Mouse (Mus musculus): ENCODE results near the gene Edem1.

Gene Edem1

DNA sequence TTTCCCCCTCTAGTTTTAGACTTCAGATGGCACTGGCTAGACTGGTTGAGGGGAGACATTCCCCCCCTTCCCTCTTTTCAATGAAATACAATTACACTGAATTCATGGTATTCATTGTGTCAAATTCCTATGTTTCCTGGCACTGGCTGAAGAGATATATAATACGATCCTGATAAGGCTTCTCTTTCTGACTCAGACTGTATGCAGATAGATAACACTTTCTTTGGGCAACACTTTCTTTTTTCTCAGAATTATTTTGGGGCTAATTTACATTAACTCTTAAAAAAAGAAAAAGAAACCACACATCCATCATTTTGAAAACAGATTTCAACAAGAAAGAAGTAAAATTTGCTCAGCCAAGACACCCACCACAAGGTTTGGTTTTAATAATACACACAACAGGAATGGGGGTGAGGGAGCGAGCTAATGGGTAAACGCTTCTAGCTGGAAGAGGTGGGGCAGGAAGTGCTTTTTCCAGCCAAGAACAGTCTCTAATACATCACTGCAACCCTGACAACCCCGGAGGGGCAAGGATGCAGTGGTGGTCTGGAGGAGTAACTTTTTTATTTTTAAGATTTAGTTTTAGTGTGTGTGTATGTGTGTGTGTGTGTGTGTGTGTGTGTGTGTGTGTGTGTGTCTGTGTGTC is 52.0 kb downstream of the Edem1 start:
- no peak for DNase-seq

DNA sequence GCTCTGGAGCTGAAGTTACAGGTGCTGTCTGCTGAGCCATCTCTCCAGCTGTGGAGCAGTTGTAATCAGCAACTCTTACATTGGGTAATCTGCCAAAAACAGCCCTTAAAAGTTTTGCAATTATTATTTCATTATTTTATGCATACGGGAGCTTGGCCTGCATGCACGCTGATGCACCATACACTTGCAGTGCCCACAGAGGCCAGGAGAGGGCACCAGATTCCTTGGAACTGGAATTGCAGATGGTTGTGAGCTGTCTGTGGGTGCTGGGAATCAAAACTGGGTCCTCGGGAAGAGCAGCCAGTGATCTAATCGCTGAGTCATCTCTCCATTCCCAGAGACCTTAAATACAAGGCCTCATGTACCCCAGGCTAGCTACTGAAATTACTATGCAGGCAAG is 52.6 kb downstream of the Edem1 start:
- peak in 1 of 2 experiments; percentile 9 for DNase-seq

DNA sequence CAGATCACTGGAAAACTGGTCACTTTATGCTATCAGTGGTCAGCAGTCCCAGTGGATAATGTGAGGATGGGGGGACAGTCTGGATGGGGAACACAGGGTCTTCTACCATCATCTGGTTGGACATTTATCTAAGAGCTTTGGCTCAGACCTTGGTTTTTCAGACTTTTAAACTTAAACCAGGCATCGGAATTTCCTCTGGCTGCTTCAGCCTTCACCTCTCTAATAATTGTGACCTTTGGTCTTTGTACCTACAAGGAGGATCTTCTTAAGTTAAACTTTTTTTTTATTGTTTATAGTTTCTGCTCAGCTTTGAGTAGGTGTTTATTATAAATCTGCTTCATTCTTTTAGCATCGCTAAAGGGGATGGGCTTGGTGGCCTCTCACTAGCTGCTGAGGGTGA is 55.4 kb downstream of the Edem1 start:
- peak in 1 of 2 experiments; percentile 44 for DNase-seq

DNA sequence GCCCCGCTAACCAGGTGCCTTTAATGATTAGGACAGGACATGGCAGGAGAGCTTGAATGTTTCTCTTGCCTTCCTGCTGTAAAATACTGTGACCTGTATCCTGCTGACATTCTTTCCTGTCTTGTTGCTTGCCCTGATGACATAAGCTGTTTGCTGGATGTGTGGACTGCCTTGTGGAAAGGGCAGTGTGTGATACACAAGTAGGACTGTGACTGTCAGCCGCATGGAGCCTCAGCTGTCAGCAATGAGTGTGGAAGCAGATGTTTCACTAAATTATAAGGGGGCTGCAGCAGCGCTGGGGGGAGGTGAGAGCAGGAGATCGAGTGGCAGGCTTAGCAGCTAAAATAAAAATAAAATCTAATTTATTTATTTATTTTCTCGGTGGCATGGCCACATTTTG is 56.2 kb downstream of the Edem1 start:
- peak in 1 of 2 experiments; percentile 21 for DNase-seq

DNA sequence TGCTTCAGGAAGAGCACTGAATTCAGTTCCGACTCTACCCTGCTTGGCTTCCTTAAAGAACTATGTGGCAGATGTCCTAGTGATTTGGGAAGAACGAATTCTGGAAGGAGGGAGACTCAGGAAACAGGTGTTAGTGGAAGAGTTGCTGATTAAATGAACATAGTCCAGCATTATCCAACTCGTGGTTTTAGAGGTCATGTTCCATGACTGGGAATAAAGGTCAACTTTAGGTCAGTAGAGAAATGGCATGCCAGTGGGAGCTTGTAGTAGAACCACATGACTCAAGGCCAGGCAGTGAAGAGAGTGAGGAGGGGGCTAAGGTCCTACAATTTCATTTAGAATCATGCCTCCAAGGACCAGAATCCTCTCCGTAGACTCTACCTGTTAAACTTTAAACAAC is 57.9 kb downstream of the Edem1 start:
- peak in 1 of 2 experiments; percentile 35 for DNase-seq

DNA sequence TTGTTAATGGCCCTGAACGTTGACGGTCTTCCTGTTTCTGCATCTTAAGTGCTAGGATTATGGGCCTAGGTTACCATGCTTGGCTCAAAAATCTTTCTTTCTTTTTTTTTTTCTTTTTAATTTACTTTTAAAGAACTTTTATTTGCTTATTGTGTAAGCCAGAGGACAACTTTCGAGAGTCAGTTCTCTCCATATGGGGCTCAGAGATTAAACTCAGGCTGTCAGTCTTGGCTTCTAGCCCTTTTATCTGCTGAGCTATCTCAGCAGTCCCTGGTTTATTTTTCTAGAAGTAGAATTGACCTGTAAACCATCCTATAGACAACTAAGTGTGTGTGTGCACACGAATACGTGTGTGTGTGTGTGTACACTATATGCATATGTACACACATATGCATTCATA is 64.1 kb downstream of the Edem1 start:
- DNase-seq: no peak

DNA sequence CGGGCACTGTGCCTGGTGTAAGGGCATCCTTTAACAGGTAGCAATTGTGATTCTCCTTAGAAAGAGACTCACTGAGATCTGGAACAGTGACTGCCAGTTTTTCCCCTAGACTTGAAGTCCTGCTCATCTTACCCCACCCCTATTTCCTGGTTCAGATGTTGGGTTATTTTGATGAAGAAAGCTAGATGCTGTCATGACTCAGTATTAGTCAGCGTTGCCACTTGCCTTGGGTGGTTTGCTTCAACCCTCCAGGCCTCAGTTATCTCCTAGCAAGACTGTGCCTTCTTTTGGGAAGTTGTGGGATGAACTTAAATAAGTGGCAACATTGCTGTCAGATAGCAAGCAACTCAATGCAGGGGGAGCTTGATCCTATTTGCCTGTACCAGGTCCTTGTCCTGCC is 66.7 kb downstream of the Edem1 start:
- DNase-seq: no peak

DNA sequence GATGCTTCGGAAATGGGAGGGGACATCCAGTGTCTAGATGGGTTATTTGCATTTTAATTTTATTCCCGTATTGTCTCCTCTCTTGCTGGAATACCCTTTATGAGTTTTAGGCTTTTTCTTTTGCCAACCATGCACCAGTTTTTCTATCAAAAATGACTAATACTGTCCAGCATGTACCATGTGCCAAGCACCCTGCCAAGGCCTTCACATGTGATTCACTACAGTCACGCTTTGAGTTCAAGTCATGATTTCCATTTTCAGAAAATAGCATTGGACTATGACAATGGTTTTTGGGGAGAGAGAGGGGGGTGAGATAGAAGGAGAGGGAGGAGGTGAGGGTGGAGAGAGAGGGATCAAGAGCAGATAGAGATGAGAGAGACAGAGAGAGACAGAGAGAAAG is 67.5 kb downstream of the Edem1 start:
- no peak for DNase-seq

DNA sequence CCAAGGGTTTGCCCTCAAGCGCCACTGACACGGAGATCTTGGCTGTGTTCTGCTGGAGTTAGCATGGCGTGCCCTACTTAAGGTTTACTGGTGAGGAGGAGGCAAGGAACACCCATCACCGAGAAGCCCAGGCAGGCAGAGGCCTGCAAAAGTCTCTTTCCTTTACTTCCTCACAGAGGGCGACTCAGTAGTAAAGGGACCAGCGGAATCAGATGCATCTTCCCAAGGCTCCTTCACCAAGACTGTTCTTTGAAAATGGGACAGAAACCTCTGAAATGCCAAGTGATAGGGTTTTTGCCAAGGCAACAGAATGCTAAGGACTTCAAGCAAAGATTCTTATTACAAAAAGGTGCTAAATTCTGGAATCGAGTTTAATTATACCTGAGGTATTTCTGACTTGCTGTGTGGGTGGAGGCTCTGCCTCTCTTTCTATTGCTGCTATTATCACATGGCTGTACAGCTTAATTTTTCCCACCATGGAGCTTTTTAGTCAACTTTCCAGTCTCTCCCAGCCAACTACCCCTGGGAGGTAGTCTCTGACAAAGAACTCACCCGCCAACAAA is 68.2 kb downstream of the Edem1 start:
- no peak for DNase-seq

DNA sequence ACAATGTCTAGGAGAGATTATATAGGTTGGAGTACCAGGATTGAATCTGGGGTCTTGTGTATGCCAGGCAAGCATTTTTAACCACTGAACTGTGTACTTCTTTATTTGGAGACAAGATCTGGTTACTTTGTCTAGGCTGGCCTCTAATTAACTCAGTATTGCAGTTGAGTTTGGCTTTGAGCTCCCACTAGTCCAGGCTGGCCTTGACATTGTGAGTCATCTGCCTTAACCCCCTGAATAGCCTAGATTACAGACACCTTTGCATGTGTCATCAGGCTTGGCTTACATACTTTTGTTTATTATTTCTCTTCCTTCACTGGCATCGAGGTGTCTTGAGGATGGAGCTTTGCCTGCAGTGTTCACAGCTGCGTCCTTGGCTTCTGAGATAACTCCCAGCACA is 70.8 kb downstream of the Edem1 start:
- DNase-seq: no peak

DNA sequence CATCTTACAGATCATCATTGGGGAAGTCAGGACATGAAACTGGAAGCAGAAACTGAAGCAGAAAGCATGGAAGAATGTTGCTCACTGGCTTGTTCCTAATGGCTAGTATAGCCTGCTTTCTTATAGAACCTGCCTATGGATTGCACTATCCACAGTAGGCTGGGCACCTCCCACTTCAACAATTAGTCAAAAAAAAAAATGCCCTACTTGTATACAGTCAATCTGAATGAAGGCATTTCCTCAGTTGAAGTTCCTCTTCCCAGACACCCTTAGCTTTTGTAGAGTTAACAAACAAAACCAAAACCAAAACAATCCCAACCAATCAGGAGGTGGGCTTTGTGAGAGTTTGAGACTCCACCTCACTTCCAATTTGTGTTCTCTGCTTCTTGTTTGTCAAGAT is 73.7 kb downstream of the Edem1 start:
- no peak for DNase-seq

DNA sequence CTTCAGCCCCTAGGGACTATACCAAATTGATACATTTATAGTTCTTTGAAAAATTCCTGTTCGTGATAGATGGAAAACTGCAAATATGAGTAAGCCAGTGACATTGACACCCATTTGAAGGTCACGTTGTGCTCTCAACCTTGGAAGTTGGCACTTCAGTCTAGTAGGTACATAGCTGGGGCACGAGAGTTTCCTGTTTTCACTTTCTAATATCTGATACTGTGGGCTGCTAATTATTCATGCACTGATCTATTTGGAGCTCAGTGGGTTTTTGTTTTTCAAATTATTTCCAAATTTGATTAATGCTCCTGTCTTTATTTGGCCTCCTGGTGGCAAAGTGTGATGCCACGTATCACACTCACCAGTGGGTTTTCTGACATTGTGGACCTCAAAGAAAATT is 74.8 kb downstream of the Edem1 start:
- no peak for DNase-seq

DNA sequence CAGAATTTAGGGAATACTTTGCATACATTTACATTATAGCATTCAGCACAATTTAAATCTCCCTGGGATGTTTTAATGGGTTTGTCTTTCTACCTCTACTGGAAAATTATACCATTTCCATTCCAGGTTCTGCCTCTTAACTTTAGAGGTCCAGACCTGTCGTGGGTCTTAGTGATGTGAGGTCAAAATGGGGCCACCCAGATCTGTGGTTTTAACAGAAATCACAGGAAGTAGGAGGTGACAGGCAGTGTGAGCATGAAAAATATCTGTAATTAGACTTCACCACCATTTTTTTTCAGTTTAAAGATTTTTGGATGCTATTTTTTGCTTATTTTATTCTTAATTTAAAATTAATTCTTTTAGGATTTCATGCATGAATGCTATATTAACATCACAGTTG is 78.1 kb downstream of the Edem1 start:
- no peak for DNase-seq

All from kidney, postnatal 36 days (tissue).